Mouse (Mus musculus) left cerebral cortex, adult 9 months (tissue): Measurements from ENCODE around the gene St5.
A peak's percentile ranks its signal among the peaks of the same experiment; 100 is the strongest.

ENCODE experiments used
- DNase-seq, 2 experiments: peaks; one replicate each; pipeline ENCODE4 v3.0.0; 2022; ENCODE audit warnings: low spot score in 2 of 2

Gene St5

DNA sequence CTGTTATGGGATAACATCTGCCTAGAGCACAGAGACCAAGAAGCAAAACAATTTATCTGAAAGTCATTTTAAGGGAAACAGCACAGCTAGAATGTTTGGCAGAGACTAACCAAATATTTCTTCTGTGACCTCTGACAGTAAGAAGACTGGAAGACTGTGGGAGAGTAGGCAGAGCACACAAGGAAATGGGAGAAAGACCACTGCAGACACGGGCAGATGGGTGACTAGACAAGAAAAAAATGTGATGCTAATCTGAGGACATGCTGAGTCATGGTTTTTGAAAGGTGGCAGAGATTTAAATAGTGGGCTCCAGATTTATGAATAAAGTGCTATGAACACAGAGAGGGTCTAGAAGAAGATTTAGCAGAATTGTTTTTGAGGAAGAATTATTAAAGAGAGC lies 61.4 kb downstream of the St5 start:
- DNase-seq: no peak

DNA sequence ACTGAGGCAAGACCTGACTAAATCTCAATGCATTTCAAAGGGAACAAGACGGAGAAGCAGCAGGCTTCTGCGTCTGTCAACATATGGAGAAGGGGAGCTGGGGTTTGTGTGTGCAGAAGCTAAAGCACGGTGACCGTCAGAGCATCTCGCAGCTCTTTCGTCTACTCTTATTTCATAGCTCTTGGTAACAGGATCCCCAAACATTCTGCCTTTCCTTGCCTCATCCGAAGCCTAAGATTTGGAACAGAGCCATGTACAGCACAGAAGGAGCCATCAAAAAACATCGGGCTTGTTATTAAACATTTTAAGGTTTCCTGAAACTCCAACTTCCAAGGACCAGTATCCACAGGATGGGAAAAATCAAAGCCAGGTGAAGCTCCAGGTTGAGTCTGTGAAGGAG lies 62.3 kb downstream of the St5 start:
- no peak for DNase-seq

DNA sequence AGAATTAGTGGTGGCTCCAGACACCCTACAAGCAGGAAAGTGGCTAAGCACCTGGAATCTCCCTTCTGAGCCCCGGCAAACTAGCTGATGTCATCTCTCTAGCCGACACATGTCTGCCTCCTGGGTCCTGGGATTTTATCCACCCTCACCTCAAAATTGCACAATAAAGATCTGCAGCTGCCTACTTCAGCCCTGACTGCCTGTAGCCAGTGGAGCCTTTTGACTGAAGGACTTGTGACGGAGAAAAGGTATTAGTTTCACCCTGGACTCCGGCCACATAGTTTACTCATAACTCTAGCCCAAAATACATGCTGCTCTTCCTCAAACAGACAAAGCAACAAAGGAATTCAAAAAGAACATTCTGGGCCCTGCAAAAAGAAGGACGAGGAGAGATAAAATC lies 66.0 kb downstream of the St5 start:
- DNase-seq: no peak

DNA sequence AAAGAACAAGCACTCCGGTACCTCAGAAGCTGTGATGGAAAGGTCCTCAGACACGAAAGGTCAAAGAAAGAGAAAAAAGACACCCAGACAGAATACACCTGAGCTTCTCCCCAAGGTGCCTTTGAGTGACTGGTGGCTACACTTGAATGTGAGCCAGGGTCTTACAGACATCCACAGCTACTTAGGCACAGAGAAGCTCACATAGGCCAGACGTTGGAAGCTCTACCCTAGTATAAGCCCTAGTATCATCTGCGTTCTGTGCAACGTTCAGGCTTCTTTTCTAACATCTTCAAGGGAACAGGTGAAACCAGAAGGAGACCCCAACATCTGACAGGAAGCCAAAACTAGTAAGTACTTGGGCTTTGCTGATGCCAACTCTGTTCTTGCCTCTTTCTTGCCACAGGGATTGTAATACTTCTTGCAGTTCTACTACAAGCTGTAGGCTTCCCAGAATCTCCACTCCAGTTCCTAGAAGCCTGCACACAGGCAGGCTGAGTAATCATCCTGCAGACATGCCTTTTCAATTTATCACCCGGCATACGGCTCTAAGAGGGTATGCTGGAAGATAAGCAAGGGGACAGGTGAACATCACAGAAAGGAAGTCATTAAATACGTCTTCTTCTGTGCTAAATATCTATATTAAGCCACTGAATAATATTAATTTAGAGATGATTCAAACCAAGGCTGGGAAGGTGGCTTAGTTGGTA lies 67.2 kb downstream of the St5 start:
- no peak for DNase-seq

DNA sequence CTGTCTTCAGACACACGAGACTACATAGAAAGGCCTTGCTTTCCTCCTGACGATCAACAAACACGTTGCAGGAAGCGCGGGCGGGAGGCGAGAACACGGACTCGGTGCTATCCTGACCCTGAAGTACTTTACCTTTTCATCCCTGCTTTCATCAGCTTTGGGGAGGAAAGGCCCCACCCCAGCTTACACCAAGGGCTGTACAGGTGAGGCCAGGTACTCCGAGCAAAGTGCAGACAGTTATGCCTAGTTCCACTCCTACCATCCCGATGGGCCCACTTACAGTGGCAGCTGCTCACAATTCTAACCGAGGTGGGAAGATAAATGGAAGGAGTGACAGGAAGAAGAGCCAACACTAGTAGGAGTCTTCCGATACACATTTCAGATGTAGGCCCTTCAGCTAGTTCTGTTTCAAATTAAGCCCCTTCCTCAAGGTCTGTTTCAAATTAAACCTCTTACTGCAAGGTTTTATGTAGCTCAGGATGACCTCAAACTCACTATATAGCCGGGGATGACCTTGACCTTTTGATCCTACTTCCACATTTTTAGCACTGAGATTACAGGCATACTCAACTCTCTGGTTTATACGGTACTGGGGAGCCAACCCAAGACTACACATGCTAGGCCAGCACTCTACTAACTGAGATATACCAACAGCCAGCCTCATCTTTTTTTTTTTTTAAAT lies 69.9 kb downstream of the St5 start:
- DNase-seq: no peak

DNA sequence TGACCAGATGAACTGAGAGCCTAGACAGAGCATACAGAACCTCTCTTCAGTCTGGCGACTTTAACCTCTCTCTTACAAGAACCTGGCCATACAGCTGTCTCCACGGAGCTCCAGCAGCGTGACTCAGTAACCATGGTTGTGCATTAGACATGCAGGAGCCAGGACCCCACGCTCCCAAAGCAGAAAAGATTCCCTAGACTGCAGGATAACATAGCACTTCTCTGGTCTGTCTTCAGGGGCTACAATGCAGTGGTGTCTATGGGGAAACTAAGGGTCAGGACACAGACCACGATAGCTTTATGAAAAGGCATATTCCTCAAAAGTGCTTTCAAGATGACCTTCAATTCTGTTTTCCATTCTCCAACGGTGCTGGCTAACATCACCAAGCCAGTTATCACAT lies 72.1 kb downstream of the St5 start:
- DNase-seq: no peak

DNA sequence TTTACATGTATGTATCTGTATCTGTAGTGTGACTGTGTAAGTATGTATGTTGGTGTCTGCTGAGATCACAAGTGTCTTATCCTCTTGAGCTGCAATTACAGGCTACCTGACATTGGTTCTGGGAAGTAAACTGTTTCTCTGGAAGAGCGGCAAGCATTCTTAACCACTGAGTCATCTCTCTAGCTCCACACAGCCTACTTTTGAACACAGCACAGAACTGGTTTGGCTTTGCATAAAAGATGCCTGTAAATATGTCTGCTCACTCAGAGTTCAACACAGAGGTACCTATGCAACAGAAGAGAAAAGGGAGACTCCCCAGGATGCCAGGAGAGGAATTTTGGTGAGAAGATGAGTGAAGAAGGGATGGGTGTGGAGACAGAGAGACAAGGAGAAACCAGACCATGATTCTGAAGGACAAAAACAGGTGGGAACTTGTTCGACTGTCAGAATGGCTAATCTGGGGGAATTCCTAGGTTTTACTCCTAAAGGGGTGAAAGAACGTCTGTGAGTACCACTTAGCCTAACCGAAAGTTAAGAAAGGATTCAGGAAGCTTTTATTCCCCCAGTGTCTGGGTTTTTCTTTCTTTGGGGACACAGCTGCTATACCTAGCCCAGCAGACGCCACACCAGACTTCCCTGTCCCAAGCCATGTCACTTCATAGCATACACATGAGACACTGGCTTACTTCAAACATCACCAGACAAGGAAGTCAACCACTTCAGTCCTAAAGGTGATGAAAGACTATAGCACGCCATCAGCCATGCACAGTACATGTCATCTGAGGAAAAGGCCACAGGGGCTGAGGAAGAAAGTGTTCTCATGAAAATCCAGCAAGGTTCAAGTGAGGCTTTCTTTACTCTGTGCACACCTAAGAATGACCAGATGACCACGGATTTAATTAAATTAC lies 73.3 kb downstream of the St5 start:
- no peak for DNase-seq

DNA sequence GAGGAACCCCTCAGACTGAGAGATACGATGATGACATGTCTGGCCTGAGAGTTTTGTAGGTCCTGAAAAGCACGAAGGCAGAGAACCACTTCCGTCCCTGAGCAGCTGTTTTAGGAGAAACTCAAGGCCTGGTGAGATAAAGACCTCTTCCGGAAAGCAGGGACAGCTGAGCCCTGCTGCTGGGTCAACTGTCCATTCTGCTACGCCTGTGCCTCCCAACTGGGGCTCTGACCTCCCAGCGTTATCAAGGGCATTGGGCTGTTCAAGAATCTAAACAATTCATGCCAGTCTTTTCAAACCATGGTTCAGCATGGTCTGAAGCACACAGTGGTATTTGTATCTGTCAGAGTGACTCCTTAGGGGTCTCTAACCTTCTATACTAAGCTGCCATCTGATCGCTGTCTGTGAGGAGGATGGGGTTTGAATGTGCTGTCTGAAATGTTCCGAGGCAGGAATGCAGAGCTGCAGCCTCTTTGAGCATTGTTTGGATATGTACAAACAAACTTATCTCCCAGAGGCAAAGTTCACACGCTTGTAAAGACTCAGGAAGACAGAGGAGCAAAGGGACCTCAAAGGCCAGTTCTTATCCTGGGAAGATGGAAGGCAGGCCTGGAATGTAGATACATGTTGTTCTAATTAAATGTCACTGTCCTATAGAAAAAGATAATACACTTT lies 74.3 kb downstream of the St5 start:
- DNase-seq: no peak

DNA sequence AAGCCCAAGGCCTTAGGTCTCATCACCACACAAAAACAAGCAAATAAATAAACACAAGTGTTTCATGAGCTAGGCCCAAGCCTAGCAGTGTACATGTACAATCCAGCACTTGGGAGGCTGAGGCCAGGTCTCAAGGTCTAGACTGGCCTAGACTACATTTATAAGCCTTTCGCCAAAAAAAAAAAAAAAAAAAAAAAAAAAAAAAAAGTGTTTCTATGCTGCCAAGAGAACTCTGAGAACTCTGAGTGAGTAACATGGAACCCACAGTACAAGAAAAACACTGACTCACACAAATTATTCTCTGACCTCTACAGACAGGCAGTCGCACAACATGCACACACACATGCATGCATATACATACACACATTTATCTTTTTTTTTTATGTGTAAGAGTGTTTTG lies 75.6 kb downstream of the St5 start:
- no peak for DNase-seq

DNA sequence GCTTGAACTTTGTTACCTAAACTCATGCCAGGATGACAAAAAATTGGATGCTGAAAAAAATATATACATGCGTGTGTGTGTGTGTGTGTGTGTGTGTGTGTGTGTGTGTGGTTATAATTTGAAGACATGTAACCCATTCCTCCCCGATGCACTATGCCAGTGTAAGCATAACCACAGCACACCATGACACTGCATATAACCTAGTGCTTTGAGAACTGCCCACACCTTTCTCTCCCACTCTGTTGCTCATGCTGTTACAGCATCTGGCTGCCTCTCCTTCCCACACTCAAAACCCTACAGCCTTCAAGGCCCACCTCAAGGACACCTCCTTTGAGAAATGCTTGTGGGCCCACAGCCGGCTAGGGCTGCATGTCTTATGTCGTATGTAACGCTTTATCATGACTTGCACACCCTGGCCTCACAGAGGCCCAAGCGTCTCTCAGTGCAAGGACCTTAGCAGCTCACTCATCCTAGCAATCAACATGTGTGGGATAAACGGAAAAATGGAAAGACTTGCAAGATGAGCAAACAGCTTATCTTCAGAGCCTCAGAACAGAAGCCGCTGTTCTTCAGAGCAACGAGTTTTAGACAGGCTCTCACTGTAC lies 81.1 kb downstream of the St5 start:
- DNase-seq: no peak

DNA sequence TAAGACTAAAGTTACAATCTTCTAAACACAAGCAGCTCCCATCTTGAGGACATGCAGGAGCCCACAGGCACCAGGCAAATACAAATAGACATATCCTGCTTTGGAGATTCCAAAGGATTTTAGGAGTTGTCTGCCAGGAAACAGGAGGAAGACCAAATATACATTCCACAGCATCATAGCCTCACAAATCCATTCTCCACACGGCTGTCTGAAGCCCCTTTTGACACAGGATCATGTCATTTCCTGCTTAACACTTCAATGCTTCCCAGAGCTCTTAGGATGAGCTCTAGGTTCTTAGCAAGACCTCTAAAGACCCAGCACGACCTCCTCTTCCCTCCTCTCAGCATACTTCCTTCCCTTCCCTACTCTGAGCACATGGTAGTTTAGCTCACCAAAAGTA lies 82.4 kb downstream of the St5 start:
- no peak for DNase-seq

DNA sequence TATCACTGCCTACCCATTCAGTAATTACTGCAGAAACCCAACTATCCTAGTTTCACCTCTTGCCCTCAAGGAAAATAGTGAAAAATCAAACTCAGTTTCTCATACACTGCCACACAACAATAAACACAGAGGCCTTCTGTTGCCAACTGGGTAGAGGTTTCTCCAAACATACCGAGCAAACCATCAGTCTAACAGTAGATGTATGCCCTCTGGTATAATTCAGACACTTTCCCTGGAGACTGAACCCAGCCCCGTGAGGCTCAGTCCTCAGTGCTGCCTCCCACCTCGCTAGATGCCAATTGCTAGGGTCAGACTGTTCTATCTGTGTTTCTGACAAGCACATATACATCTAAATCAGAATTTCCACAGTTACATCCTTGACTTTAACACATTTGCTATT lies 83.1 kb downstream of the St5 start:
- no peak for DNase-seq

DNA sequence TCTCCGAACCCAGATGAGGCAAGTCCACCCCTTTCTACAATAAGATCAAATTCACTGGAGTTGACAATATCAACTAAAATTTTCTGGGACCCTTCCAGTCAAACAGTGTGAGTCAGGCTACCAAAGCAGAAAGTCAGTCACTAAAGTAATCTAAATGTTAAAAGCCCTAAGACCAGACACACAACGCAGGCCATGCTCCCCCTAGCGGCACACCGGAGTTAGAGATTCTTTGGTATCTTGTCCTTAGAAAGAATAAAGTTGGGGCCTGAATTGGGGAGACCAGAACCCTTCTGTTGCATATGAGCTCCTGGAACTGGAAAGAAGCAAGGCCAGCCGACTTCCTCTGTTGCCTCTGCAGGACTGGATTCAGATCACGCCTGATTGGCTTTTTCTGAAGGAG lies 84.7 kb downstream of the St5 start:
- DNase-seq: peak in 1 of 2 experiments; percentile 63

DNA sequence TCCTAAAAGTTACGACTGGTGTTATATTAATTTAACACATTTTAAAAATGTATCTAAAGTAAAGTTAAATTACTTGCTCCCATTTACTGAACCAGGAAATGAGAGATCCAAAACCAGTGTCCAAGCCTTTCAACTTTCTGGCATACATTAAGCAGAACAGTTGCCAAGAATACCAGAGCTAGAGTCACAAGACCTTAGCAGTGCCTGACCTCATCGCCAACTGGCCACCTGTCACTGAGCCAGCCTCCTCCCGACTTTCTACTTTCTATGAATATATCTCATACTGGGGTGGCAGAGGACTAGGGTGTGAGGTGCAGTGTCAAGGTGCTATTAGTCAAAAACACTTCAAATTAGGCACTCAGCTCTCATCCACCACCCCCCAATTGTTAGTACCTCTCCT lies 85.6 kb downstream of the St5 start:
- DNase-seq: no peak

DNA sequence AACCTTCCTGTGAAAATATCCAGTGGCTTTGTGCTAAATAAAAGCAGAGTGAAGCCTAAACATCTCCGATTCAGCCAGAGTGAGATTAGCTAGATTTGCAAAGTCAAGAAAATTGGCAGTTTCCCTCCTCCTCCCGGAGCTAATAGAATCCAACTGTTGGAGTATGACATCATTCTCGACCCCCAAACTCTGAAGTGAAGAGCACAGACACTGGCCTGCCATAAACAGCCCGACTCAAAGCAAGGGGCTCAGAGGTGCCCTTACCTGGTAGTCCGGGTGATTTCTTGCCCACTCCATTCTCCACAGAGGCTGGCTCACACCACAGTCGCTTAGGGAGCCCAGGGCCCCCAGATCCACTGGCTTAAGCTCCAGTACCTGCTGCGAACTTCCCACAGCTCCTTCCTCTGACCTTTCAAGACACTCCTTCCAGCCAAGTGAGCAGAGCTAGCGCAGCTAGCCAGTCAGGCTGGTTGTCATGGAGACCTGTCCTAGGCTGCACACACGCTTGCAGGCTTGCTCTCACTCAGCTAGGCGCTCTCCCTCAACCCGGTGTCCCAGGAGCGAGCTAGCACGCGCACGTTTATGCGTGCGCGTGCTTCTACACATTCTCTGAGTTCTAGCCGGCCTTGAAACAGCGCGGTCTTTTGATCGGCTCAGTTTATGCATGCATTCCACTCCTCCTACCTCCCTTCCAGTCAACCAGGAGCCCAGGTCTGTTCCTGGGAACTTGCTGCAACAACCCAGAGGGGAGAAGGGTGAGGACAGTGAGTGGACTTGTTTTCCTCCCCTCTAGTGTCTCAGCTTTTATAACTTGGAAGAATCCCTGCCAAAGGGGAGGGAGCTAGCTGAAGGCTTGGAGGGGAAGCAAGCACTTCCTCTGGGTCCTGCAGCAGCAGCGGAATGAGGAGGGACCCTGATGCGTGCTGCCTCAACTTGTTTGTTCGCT lies 87.1 kb downstream of the St5 start:
- DNase-seq: peak; percentile 51 to 79

DNA sequence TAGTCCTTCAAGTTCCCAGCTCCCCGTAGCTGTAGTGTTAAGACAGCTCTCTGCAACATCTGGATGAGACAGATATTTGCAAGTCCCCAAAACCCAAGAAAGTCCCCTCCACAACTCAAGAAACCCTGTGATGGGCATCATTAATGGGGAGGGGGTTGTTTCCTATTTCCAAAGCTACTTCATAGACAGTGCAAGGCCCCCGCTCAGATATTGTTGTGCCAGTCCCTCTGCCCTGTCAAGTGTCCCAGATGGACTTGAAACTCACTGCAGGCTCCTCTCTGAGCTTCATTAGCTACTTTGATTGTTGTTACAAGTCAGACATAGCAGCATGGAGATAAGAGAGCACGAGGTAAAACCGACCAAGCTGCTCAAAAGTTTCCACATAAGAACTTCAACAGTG lies 87.8 kb downstream of the St5 start:
- no peak for DNase-seq

DNA sequence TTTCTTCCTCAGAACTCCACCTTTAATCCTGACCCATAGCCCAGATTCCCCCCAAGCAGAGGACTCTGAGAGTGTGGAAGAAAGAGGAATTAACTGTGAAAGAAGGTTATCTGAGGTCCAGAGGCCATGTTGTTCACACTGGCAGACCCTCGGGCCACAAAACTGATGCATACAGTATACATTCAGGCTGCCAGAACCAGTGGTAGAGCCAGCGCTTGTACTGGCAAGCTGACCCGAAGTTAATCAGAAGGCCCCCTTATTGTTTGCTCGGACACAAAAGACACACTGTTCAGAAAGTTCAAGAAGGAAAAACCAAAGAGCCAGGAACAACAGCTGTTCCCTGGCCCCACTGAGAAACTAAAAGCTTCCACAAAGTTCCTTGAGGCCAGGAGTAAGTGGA lies 88.5 kb downstream of the St5 start:
- no peak for DNase-seq

DNA sequence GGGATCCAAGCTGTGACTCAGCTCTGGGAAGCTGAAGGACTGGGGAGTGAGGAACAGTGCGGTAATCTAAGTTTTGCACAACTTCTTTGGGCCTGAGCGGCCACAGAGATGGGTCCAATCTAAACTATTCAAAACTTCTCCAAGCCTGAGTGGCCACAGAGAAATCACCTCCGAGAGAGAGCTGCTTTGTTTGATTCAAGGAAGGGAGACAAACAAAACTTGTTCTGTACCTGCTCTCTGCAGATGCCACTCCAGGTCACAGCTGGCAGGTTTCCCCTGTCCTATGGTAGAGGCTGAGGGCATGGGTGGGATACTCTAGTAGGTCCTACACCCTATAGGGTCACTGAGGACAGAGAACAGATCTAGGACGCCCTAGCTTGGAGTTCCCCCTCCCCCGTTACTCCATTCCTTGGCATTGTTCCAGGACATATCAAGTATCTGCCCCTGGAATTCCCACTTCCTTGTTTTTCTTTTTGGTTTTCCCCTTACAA lies 89.8 kb downstream of the St5 start:
- no peak for DNase-seq

DNA sequence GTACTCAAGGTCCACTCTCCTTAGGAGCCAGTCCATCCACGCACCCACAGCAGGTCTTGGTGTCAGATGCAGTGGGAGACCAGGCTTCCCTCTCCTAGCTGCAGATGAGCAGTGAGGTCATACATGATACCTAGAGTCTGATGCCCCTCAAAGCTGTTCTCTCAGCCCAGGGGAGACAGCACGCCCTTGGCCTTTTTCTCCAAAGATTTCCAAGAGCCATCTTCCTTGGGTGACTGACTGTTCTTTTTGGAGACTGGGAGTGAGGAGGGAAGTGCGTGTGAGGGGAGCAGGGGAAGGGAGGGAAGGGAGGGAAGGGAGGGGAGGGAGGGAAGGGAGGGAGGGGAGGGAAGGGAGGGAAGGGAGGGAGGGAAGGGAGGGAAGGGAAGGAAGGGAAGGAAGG lies 90.4 kb downstream of the St5 start:
- DNase-seq: no peak

DNA sequence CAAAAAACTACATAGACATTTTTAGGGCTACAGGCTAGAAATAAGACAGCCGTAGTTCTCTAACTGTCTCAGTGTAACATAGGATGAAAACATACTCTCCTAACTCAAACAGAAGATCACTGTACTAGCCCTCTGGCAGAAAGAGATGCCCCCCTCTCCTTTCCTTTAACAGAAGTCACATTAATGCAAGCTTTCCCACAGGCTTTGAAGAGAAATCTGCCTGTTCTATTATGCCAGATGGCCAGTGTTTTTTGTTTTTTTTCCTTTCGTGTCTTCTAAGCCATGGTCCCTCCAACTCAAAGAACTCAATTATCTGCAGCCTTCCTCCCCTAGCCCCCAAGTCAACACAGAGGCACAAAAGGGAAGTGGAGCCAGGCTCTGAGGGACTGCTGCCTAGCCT lies 90.9 kb downstream of the St5 start:
- no peak for DNase-seq
